Mouse (Mus musculus) bone marrow, adult 2 months (tissue): ENCODE measurements around the gene Zfp638.

ENCODE experiments used
- CTCF ChIP-seq: fragments of 200-500 bp; IDR thresholded peaks from 2 replicates; pipeline ENCODE4 v1.5.1; 2011; ENCODE audit warnings: low read length, control low read depth; ENCODE audit not compliant: control insufficient read depth, insufficient read depth
- POLR2A ChIP-seq: fragments of 200-500 bp; IDR thresholded peaks from 2 replicates; pipeline ENCODE4 v1.6.1; 2011; ENCODE audit warnings: low read depth, mild to moderate bottlenecking, control low read depth, low read length, borderline replicate concordance; ENCODE audit not compliant: control insufficient read depth

- TF ChIP-seq CTCF (no peak), POLR2A (no peak)
Measured at GRCm38 (mm10) chr6:84004295-84004694, 137.4 kb downstream of the Zfp638 start.
